Mouse (Mus musculus): ENCODE data around the gene Zbtb16. TPM values are rescaled to one million over a fixed set of nuclear protein-coding genes. Genes with fewer than 3 reads are reported as not detected.

Gene Zbtb16
- polyA plus RNA-seq, 1 experiment from 2014 or later = 19.7 TPM

DNA sequence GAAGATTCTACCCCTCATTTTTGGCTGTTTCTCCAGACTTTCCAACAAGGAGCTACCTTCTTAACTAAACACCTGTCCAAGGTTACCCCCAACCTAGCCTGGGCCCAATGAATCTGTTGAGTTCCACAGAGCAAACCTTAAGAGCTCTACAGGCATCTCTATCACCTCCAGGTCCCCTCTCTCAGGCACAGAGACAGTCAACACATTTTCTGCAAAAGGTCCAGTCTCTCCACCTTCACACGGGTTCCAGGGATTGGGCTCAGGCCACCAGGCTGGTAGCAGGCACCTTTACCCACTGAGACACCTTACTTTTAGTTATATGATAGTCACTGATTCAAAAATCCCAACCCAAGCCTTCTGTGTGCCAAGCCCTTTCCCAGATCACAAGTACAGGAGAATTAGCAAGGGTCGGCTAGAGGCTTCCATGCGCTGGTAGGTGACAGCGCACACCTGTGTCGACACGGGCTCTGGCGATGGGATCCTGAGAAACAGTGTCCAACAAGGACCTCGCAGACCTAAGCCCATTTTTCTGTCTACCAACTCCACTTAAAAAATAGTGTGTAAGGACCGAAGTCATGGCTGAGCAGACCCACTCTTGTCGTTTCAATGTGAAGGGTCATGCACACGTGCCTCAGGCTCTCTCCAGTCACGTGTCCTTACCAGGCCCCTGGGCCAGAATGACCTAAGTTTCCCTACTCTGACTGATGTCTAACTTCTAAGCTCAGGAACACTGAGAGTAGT is 101.1 kb downstream of the Zbtb16 start:
- Histone ChIP-seq H3K27ac (peak overlapping the region; percentile 56; the same call in 1 of the 2 replicates), H3K9me3 (replicated peaks) (no peaks in the 10 kb centered on the region), H3K27me3 (ENCODE audit: low read depth, poor library complexity, severe bottlenecking) (peaks cover 28% of the 10 kb centered on the region), H3K4me1 (peaks cover 98% of the 10 kb centered on the region), H3K4me3 (no peak overlapping the region), H3K36me3 (no peaks in the 10 kb centered on the region)
- 81% methylated on average over 12 of the region's 12 CpGs for WGBS
- no peak for DNase-seq (ENCODE audit: low spot score)

DNA sequence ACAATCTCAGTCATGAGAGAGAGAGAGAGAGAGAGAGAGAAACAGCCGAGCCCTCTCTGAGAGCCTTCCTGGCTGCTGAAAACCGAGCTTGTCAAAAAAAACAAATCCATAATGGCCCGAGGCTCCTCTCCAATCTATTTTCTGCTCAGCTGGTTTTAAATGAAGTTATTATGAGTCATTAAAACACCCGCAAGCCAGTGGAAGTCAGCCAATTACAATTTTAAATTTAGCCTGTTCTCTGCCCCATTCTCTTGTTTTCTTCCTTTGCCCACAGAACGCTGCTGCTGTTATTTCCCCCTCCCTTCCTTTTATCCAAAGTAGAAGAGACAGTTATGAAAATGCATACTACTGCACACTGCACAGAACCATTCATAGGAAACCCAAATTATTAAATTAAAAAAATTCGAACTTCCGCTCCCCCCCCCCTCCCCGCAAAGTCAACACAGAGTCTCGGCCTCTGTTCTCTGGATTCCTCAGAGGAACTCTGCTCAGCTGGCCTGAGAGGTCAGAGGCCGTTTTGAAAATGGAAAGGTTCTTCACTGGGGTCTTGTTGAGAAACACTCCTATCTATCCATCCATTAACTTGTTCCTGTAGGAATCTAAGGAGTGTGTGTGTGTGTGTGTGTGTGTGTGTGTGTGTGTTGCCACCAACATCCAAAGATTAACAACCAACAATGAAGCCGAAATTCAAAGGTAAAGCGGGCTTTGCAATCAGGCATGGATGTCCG is 102.0 kb downstream of the Zbtb16 start:
- H3K4me1 ChIP-seq = peaks cover 98% of the 10 kb centered on the region
- H3K27me3 ChIP-seq (ENCODE audit: low read depth, poor library complexity, severe bottlenecking) = peaks cover 28% of the 10 kb centered on the region
- no peak overlapping the region for H3K4me3 ChIP-seq
- no peaks in the 10 kb centered on the region for H3K9me3 ChIP-seq (replicated peaks)
- no peak overlapping the region for H3K27ac ChIP-seq
- H3K36me3 ChIP-seq = no peaks in the 10 kb centered on the region
- WGBS = 52% methylated on average over 13 of the region's 13 CpGs
- DNase-seq (ENCODE audit: low spot score) = no peak

DNA sequence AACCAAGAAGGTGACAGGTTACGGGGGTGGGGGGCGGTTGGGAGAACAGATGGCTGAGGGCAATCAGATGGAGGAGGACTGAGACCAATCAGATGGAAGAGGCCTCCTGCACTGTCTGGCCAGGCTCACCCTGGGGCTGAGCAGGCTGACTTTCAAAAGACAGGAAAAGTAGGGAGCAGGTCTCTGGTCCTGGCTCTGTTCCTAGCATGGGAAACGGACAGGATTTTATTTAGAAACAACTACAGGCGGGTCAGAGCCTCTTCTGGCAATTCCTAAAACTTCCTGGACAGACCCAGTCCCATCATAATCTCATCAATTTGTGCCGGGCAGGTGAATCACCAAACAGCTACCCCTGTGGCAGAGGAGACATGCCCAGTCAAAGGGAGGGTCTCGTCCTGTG is 102.9 kb downstream of the Zbtb16 start:
- Histone ChIP-seq H3K4me1 (peaks cover 99% of the 10 kb centered on the region), H3K36me3 (no peaks in the 10 kb centered on the region), H3K4me3 (no peak overlapping the region), H3K27me3 (ENCODE audit: low read depth, poor library complexity, severe bottlenecking) (peaks cover 28% of the 10 kb centered on the region), H3K27ac (no peak overlapping the region), H3K9me3 (replicated peaks) (no peaks in the 10 kb centered on the region)
- WGBS = 76% methylated on average over 6 of the region's 6 CpGs
- no peak for DNase-seq (ENCODE audit: low spot score)

DNA sequence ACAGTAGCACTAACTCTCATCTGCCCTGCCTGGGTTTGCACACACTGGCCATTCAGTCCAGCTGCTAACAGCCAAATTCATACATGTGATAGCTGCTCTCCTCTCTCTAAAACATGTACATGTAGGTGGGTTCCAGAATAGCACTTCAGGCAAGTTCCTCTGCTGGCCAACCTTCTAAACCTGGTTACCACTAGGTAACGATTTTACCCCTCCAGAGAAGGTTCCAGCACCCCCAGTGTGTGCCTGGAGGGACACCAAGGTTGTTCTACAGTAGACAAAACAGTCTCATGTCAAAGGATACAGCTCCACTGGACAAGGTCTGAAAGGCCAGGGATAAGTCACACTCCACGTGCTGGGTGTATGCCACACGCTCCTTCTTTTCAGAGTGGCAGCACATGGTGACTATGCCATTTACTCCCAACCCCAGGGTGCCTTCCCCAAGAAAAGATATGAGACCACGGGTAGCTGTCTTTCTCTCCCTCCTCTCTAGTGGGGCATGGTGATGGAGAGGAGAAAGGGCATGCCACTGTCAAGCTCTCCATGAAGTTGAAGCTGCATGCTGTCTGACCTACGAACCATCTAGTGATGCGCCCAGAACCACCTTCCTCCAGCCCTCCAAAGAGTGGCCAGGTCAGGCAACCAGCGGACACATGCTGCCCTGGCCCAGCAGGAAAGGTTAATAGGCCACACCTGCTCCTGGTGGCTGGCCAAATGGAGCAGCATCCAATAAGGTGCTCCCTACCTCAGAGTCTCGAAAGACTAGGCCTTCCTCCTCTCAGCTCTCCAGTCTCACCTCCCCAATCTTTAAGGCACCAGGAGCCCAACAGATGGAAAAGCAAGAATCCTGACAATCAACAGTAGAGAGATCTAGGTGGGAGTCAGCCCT is 104.1 kb downstream of the Zbtb16 start:
- no peaks in the 10 kb centered on the region for H3K36me3 ChIP-seq
- no peak overlapping the region for H3K4me3 ChIP-seq
- 80% methylated on average over 8 of the region's 8 CpGs for WGBS
- DNase-seq (ENCODE audit: low spot score) = no peak
- H3K27me3 ChIP-seq (ENCODE audit: low read depth, poor library complexity, severe bottlenecking) = peaks cover 28% of the 10 kb centered on the region
- peak overlapping the region; percentile 10; the same call in 1 of the 2 replicates for H3K27ac ChIP-seq
- peaks cover 98% of the 10 kb centered on the region for H3K4me1 ChIP-seq
- no peaks in the 10 kb centered on the region for H3K9me3 ChIP-seq (replicated peaks)

DNA sequence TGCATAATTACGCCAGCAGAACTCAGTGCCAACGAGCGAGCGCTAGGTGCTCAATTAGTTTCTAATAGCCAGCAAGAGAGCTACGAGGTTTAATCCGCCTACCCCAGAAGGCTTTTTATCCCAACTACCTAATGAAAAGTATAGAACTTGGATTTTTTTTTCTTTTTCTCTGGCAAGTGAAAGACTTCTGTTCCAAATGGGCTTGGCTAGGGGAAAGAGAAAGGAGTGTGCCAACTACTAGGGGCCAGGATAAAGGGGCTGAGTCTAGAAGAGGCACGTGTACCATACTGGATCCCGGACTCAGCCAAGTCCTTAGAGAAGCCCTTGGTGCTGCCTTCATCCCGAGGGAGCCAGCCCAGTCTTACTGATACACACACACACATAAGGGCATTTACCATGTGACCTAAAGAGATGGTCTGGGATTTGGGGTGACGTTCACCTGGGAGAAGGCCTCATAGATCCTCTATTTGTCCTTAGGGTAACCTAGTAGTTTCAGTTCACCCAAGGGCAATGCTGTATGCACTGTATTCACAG is 105.5 kb downstream of the Zbtb16 start:
- 0 out of 2 replicates have a peak overlapping the region, but pooled peaks have one; percentile 46 for H3K27ac ChIP-seq
- 85% methylated on average over 10 of the region's 10 CpGs for WGBS
- no peaks in the 10 kb centered on the region for H3K9me3 ChIP-seq (replicated peaks)
- H3K27me3 ChIP-seq (ENCODE audit: low read depth, poor library complexity, severe bottlenecking) = peaks cover 26% of the 10 kb centered on the region
- peaks cover 84% of the 10 kb centered on the region for H3K4me1 ChIP-seq
- H3K36me3 ChIP-seq = no peaks in the 10 kb centered on the region
- no peak overlapping the region for H3K4me3 ChIP-seq
- DNase-seq (ENCODE audit: low spot score) = no peak

DNA sequence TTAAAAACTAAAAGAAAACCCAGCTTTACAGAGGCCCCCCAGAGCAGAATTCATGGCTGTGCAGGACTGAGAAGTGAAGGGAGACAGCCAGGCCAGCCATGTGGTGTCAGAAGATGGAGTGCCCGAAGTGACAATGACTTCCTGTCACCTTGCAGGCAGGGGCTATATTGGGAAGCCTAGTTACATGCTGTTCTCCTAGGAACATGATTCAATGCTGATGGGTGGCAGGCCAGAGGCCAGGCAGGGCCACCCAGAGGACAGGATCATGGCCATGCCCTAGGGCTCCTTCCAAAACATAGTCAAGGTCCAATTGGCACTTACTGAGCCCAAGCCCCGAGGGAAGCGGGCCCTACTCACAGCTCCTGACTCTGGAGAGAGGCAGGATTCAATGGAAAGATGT is 106.6 kb downstream of the Zbtb16 start:
- DNase-seq (ENCODE audit: low spot score) = peak; percentile 48
- no peak overlapping the region for H3K4me3 ChIP-seq
- H3K27ac ChIP-seq = peak overlapping the region; percentile 46
- H3K9me3 ChIP-seq (replicated peaks) = no peaks in the 10 kb centered on the region
- peaks cover 19% of the 10 kb centered on the region; the same call in 1 of the 2 replicates for H3K27me3 ChIP-seq (ENCODE audit: low read depth, poor library complexity, severe bottlenecking)
- H3K36me3 ChIP-seq = no peaks in the 10 kb centered on the region
- WGBS = 57% methylated on average over 3 of the region's 3 CpGs
- peaks cover 76% of the 10 kb centered on the region for H3K4me1 ChIP-seq

DNA sequence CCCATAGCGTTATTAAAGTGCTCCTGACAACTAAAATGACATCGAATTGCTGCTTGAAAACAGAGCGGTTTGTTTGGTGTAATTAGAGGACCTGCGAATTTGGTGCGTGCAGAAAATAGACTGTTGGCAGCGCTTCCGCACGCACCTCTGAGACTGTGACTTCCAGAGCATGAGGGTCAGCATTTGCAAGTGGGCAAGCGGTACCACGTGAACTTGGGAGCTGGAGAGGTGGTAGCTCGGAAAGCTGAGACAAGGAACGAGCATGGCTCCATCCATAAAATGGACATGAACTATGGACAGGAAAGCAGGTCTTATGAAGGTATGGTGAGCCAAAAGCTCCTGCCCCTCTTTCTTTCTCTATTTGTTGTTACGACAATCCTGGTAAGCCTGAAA is 107.3 kb downstream of the Zbtb16 start:
- H3K27me3 ChIP-seq (ENCODE audit: low read depth, poor library complexity, severe bottlenecking) = peaks cover 19% of the 10 kb centered on the region; the same call in 1 of the 2 replicates
- DNase-seq (ENCODE audit: low spot score) = no peak

DNA sequence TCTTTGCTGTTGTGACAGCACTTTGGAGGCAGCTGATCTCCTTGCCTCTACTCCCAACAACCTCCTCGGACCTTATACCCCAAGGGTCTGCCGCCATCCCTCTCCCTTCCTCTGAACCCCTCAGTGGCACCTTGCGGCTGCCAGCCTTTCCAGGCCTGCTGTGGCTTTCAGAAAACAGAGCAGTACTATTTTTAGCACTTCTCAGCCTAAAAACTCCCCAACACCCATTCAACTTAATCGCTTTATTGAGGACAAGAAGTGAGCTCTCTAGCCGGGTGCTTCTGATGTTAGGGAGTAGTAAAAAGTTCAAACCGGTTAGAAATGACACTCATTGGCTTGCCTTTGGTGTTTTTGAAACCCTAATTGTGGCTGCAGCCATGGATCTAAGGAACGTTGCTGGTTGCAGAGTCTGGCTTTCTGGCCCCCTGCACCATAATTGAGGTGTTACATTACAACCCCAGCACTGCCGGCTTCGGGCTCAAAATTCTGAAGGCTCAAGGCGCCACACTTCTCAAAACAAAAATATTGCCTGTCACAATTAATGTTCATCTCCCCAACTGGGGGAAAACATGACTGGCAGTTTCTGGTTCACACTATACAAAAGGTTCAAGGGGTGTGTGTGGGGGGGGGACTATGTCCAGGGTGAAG is 107.8 kb downstream of the Zbtb16 start:
- Histone ChIP-seq H3K9me3 (replicated peaks) (no peaks in the 10 kb centered on the region), H3K4me3 (peak overlapping the region; percentile 30; the same call in 1 of the 2 replicates), H3K36me3 (no peaks in the 10 kb centered on the region), H3K27me3 (ENCODE audit: low read depth, poor library complexity, severe bottlenecking) (peaks cover 19% of the 10 kb centered on the region; the same call in 1 of the 2 replicates), H3K27ac (peak overlapping the region; percentile 67), H3K4me1 (peaks cover 75% of the 10 kb centered on the region)
- peak; percentile 50 for DNase-seq (ENCODE audit: low spot score)
- 8% methylated on average over 10 of the region's 10 CpGs for WGBS

More for the DNA sequence above, 107.3 kb downstream of the Zbtb16 start:
- Histone ChIP-seq H3K36me3 (no peaks in the 10 kb centered on the region), H3K27ac (peak overlapping the region; percentile 46), H3K4me3 (peak overlapping the region; percentile 30; the same call in 1 of the 2 replicates), H3K4me1 (peaks cover 75% of the 10 kb centered on the region), H3K9me3 (replicated peaks) (no peaks in the 10 kb centered on the region)
- 27% methylated on average over 13 of the region's 13 CpGs for WGBS

DNA sequence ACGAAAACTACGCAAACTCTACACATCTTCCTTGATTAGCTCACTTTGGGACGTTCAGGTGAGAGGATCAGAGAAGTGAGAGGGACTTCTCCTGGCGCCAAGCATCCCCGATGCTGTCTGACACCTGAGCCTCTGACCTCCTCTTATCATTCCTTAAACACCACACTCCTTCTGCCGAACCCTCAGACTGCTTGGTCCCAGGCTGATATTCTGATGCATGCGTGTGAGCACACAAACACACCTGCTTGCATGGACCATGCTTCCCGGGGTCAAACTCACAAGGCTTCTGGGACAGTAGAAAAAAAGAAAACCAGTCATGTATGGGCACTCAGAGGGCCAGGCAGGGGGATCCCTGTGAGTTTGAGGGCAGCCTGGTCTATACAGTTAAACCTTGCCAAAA is 109.7 kb downstream of the Zbtb16 start:
- DNase-seq (ENCODE audit: low spot score) = no peak
- no peaks in the 10 kb centered on the region for H3K9me3 ChIP-seq (replicated peaks)
- H3K36me3 ChIP-seq = no peaks in the 10 kb centered on the region
- peaks cover 9% of the 10 kb centered on the region; the same call in 1 of the 2 replicates for H3K27me3 ChIP-seq (ENCODE audit: low read depth, poor library complexity, severe bottlenecking)
- H3K4me3 ChIP-seq = no peak overlapping the region
- no peak overlapping the region for H3K27ac ChIP-seq
- WGBS = 87% methylated on average over 8 of the region's 8 CpGs
- H3K4me1 ChIP-seq = peaks cover 64% of the 10 kb centered on the region

DNA sequence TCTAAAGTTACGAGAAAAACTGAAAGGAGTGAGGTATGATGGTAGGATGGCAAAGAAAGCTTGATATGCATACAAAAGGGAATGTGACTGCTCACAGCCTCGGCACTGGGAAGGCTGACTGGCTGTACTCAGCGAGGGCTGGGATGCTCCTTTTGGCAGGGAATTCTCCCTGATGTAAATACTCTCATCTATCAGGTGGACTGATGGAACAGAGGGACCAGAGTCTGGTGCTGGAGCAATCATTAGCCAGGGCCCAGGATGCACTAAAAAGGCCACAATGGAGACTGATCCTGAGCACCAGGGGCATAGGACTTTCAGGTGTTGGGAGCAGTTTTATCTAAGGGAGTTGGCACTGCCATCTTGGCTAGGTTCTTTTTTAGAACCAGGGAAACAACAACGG is 110.1 kb downstream of the Zbtb16 start:
- H3K9me3 ChIP-seq (replicated peaks) = no peaks in the 10 kb centered on the region
- H3K36me3 ChIP-seq = no peaks in the 10 kb centered on the region
- H3K27me3 ChIP-seq (ENCODE audit: low read depth, poor library complexity, severe bottlenecking) = 0 out of 2 replicates have a peak, but pooled peaks cover 4% of the 10 kb centered on the region
- no peak overlapping the region for H3K27ac ChIP-seq
- no peak overlapping the region for H3K4me3 ChIP-seq
- DNase-seq (ENCODE audit: low spot score) = no peak
- H3K4me1 ChIP-seq = peaks cover 59% of the 10 kb centered on the region
- WGBS = 74% methylated on average over 4 of the region's 4 CpGs

DNA sequence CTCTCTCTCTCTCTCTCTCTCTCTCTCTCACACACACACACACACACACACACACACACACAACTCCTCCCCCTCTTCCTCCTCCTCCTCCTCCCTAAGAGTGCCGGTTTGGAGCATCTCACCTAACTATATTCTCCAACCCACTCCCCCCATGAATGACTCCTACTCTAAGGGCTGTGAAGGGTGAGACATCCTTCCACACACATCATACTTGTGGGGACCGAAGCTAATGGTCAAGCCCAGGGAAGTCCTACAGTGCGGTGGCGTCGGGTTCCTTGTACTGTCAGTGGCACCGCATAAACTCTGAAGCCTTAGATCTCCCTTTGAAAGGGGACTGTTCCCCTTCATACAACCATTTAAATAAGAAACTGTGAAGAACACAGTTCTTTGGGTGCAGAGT is 110.9 kb downstream of the Zbtb16 start:
- no peak overlapping the region for H3K4me3 ChIP-seq
- H3K36me3 ChIP-seq = no peaks in the 10 kb centered on the region
- H3K9me3 ChIP-seq (replicated peaks) = no peaks in the 10 kb centered on the region
- no peak overlapping the region for H3K27ac ChIP-seq
- H3K4me1 ChIP-seq = peaks cover 54% of the 10 kb centered on the region
- H3K27me3 ChIP-seq (ENCODE audit: low read depth, poor library complexity, severe bottlenecking) = no peaks in the 10 kb centered on the region
- WGBS = 81% methylated on average over 6 of the region's 6 CpGs
- DNase-seq (ENCODE audit: low spot score) = no peak

DNA sequence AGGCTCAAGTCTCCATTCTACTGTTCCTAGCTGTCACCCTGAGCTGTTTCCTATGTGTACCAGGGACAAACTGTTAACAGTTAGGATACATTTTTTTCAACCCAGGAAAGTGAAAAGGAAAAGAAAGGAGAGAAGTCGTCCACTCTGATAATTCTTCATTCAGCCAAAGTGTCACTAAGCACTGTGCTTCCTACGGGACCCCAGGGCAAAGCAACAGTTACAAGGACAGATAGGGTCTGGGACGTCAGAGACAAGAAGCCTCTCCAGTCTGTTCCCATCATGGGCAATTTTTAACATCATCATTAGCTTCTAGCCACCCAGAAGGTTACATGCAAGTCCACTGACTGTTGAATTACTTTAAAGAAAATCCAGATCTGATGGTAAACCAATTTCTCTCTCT is 111.3 kb downstream of the Zbtb16 start:
- Histone ChIP-seq H3K9me3 (replicated peaks) (no peaks in the 10 kb centered on the region), H3K4me1 (peaks cover 52% of the 10 kb centered on the region)
- 74% methylated on average over 3 of the region's 3 CpGs for WGBS

More for the DNA sequence above, 111.3 kb downstream of the Zbtb16 start:
- Histone ChIP-seq H3K27ac (no peak overlapping the region), H3K4me3 (no peak overlapping the region), H3K36me3 (no peaks in the 10 kb centered on the region), H3K27me3 (ENCODE audit: low read depth, poor library complexity, severe bottlenecking) (no peaks in the 10 kb centered on the region)
- DNase-seq (ENCODE audit: low spot score) = no peak
